Mouse (Mus musculus): ENCODE measurements at regions not wholly inside any gene's neighbourhood (a gene's known extent, or its start where the extent isn't known, plus 50 kb on each side); places are given as distances from the start of the nearest gene placed in this dataset.

DNA sequence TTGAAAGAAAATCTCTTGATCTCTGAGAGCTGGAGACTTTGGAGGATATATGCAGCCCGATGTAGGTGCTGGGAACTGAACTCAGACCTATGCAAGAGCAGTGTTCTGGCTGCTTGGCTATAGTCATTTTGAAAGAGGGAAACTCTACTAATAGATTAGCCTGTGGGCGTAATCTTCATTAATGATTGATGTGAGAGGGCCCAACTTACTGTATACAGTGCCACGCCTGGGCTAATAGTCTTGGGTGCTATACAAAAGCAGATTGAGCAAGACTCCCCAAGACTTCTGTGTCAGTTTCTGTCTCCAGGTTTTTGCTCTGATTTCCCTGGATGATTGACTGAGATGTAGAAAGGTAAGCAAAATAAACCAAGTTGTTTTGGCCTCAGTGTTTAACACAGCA lies 781.7 kb upstream of the Tbl1xr1 start:
- H3K4me2 ChIP-seq: no peak overlapping the region
- no peaks in the 10 kb centered on the region for H3K9me3 ChIP-seq (replicated peaks)
- no peaks in the 10 kb centered on the region for H3K27me3 ChIP-seq (replicated peaks)
- H3K36me3 ChIP-seq: no peaks in the 10 kb centered on the region
- H3K4me1 ChIP-seq (replicated peaks): 0 out of 2 replicates have a peak, but pooled peaks cover 3% of the 10 kb centered on the region
- no peak overlapping the region for H3K4me3 ChIP-seq
- no peak for ATAC-seq (ENCODE audit: insufficient number of reproducible peaks, low FRiP score)
- 75% methylated on average over 3 of the region's 3 CpGs for WGBS
- H3K9ac ChIP-seq: no peak overlapping the region
- no peak overlapping the region for H3K27ac ChIP-seq (ENCODE audit: poor library complexity, severe bottlenecking)

DNA sequence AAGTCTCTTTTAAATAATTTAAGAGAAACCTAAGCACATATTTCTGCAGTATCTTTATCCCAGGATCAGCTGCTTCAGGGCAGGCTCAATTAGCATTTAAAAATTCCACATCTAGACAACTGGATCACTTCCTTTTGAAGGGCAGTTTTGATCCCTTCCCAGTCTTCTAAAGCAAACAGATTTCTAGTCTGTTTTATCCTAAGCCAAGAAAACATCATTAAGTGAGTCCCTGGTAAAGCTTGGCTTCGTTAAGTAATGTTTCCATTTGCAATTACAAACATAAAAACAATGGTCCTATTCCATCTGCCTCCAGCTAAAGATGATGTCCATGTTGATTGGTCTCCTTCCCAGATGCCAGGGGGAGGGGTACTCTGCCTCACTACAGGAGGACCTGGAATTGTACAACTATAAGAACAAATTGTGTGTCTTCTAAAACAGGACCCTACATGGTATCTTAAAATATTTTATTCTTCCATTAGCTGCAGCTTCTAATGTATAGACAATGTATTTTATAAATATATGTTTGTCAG lies 779.8 kb upstream of the Tbl1xr1 start:
- Histone ChIP-seq H3K9ac (no peak overlapping the region), H3K27me3 (replicated peaks) (no peaks in the 10 kb centered on the region), H3K9me3 (replicated peaks) (no peaks in the 10 kb centered on the region), H3K4me3 (no peak overlapping the region), H3K27ac (ENCODE audit: poor library complexity, severe bottlenecking) (no peak overlapping the region), H3K4me2 (no peak overlapping the region), H3K36me3 (no peaks in the 10 kb centered on the region), H3K4me1 (replicated peaks) (0 out of 2 replicates have a peak, but pooled peaks cover 3% of the 10 kb centered on the region)
- WGBS: 35% methylated on average over 1 of the region's 1 CpGs
- no peak for ATAC-seq (ENCODE audit: insufficient number of reproducible peaks, low FRiP score)

- 62% methylated on average over 4 of the region's 4 CpGs for WGBS
- no peaks in the 10 kb centered on the region for H3K4me1 ChIP-seq (replicated peaks)
- no peaks in the 10 kb centered on the region for H3K36me3 ChIP-seq
- no peaks in the 10 kb centered on the region for H3K9me3 ChIP-seq (replicated peaks)
- H3K9ac ChIP-seq: no peak overlapping the region
- no peak overlapping the region for H3K4me3 ChIP-seq
- H3K27me3 ChIP-seq (replicated peaks): no peaks in the 10 kb centered on the region
- no peak for ATAC-seq (ENCODE audit: insufficient number of reproducible peaks, low FRiP score)
- no peak overlapping the region for H3K27ac ChIP-seq (ENCODE audit: poor library complexity, severe bottlenecking)
- H3K4me2 ChIP-seq: no peak overlapping the region
Observed at GRCm38 (mm10) chr3:21325329-21325896, 751.0 kb upstream of the Tbl1xr1 start.

- Histone ChIP-seq H3K9me3 (replicated peaks) (no peaks in the 10 kb centered on the region), H3K4me1 (replicated peaks) (no peaks in the 10 kb centered on the region), H3K9ac (no peak overlapping the region), H3K27me3 (replicated peaks) (no peaks in the 10 kb centered on the region), H3K27ac (ENCODE audit: poor library complexity, severe bottlenecking) (no peak overlapping the region), H3K4me2 (no peak overlapping the region), H3K36me3 (no peaks in the 10 kb centered on the region), H3K4me3 (no peak overlapping the region)
- no peak for ATAC-seq (ENCODE audit: insufficient number of reproducible peaks, low FRiP score)
Observed at GRCm38 (mm10) chr3:21341916-21342315, 734.5 kb upstream of the Tbl1xr1 start.

DNA sequence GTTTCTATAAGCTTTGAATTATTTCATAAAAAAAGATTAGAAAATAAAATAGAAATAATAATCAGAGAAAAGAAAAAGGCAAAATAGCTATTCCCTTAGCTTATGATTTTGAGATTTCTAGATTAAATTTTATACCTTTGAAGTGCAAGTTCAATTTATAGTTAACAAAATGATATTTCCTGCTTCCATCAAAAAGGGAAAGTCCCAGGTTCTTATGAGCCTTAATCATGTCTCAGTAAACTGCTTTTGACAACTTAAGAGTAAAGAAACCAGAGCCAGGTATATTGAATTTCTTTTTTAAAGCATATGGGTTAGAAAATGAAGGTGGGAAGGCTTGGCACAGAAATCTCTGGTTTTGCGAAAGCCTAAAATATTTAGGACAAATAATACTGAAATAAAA lies 733.4 kb upstream of the Tbl1xr1 start:
- H3K9me3 ChIP-seq (replicated peaks): no peaks in the 10 kb centered on the region
- 94% methylated on average over 1 of the region's 1 CpGs for WGBS
- no peak overlapping the region for H3K4me3 ChIP-seq
- no peaks in the 10 kb centered on the region for H3K4me1 ChIP-seq (replicated peaks)
- no peaks in the 10 kb centered on the region for H3K27me3 ChIP-seq (replicated peaks)
- H3K4me2 ChIP-seq: no peak overlapping the region
- no peaks in the 10 kb centered on the region for H3K36me3 ChIP-seq
- H3K27ac ChIP-seq (ENCODE audit: poor library complexity, severe bottlenecking): no peak overlapping the region
- no peak overlapping the region for H3K9ac ChIP-seq
- ATAC-seq (ENCODE audit: insufficient number of reproducible peaks, low FRiP score): no peak

DNA sequence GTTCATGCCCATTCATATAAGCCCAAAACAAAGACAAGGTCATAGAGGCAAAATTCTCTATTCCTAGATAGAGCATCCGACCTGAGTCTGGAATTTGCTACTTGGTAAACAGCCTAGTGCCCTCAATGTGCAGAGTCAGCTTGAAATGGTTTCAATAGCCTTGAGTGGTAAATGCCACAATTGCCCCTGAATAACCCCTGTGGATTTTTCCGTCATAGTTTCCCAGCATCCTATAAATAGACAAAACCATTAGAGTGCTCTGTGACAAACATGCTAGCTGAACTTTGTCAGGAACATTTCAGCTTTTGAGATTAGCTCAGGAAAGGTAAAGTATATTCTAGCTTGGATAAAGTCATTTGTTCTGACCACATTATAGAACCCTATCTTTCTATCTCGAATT lies 727.0 kb upstream of the Tbl1xr1 start:
- no peaks in the 10 kb centered on the region for H3K27me3 ChIP-seq (replicated peaks)
- H3K9ac ChIP-seq: no peak overlapping the region
- H3K4me1 ChIP-seq (replicated peaks): no peaks in the 10 kb centered on the region
- no peak for ATAC-seq (ENCODE audit: insufficient number of reproducible peaks, low FRiP score)
- H3K9me3 ChIP-seq (replicated peaks): no peaks in the 10 kb centered on the region
- H3K27ac ChIP-seq (ENCODE audit: poor library complexity, severe bottlenecking): no peak overlapping the region
- H3K36me3 ChIP-seq: no peaks in the 10 kb centered on the region
- no peak overlapping the region for H3K4me2 ChIP-seq
- H3K4me3 ChIP-seq: no peak overlapping the region
- 50% methylated on average over 3 of the region's 3 CpGs for WGBS

- H3K4me1 ChIP-seq (replicated peaks): 0 out of 2 replicates have a peak, but pooled peaks cover 3% of the 10 kb centered on the region
- H3K27ac ChIP-seq (ENCODE audit: poor library complexity, severe bottlenecking): no peak overlapping the region
- H3K9ac ChIP-seq: no peak overlapping the region
- 70% methylated on average over 3 of the region's 3 CpGs for WGBS
- no peak for ATAC-seq (ENCODE audit: insufficient number of reproducible peaks, low FRiP score)
- no peak overlapping the region for H3K4me3 ChIP-seq
- H3K4me2 ChIP-seq: no peak overlapping the region
- H3K27me3 ChIP-seq (replicated peaks): no peaks in the 10 kb centered on the region
- H3K36me3 ChIP-seq: no peaks in the 10 kb centered on the region
- H3K9me3 ChIP-seq (replicated peaks): no peaks in the 10 kb centered on the region
Observed at GRCm38 (mm10) chr3:21356150-21356549, 720.3 kb upstream of the Tbl1xr1 start.

GRCm38 (mm10) chr3:21356831-21357712 lies 719.4 kb upstream of the Tbl1xr1 start:
- no peaks in the 10 kb centered on the region for H3K9me3 ChIP-seq (replicated peaks)
- no peak overlapping the region for H3K27ac ChIP-seq (ENCODE audit: poor library complexity, severe bottlenecking)
- H3K4me2 ChIP-seq: no peak overlapping the region
- 72% methylated on average over 6 of the region's 6 CpGs for WGBS
- no peaks in the 10 kb centered on the region for H3K27me3 ChIP-seq (replicated peaks)
- H3K9ac ChIP-seq: no peak overlapping the region
- ATAC-seq (ENCODE audit: insufficient number of reproducible peaks, low FRiP score): no peak
- H3K36me3 ChIP-seq: no peaks in the 10 kb centered on the region
- H3K4me1 ChIP-seq (replicated peaks): 0 out of 2 replicates have a peak, but pooled peaks cover 3% of the 10 kb centered on the region
- no peak overlapping the region for H3K4me3 ChIP-seq

DNA sequence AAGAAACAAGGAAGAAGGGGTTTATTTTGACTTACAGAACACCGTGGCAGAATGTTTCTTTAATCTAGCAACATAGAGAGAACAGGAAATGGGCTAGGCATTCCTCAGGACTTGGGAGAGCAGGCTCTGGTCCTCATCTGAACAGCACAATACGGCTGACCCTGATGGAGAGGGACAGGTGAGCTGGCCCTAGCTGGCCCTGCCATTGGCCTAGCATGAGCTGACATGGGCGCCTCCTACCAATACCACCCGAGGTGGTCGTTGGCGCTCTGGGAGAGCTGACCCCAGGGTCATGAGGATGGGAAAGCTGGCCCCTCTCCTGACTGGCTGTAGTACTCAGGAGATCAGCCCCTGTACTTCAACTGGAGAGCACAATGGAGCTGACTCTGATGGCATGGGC lies 718.4 kb upstream of the Tbl1xr1 start:
- H3K4me2 ChIP-seq: no peak overlapping the region
- H3K4me1 ChIP-seq (replicated peaks): 0 out of 2 replicates have a peak, but pooled peaks cover 3% of the 10 kb centered on the region
- no peak for ATAC-seq (ENCODE audit: insufficient number of reproducible peaks, low FRiP score)
- H3K36me3 ChIP-seq: no peaks in the 10 kb centered on the region
- no peaks in the 10 kb centered on the region for H3K9me3 ChIP-seq (replicated peaks)
- H3K9ac ChIP-seq: no peak overlapping the region
- H3K27me3 ChIP-seq (replicated peaks): no peaks in the 10 kb centered on the region
- H3K27ac ChIP-seq (ENCODE audit: poor library complexity, severe bottlenecking): no peak overlapping the region
- no peak overlapping the region for H3K4me3 ChIP-seq
- WGBS: 79% methylated on average over 6 of the region's 6 CpGs

GRCm38 (mm10) chr3:21361069-21361468 lies 715.4 kb upstream of the Tbl1xr1 start:
- no peak overlapping the region for H3K4me2 ChIP-seq
- no peaks in the 10 kb centered on the region for H3K36me3 ChIP-seq
- H3K9me3 ChIP-seq (replicated peaks): no peaks in the 10 kb centered on the region
- H3K27me3 ChIP-seq (replicated peaks): no peaks in the 10 kb centered on the region
- no peak overlapping the region for H3K27ac ChIP-seq (ENCODE audit: poor library complexity, severe bottlenecking)
- 84% methylated on average over 3 of the region's 3 CpGs for WGBS
- no peak overlapping the region for H3K9ac ChIP-seq
- H3K4me1 ChIP-seq (replicated peaks): 0 out of 2 replicates have a peak, but pooled peaks cover 3% of the 10 kb centered on the region
- no peak for ATAC-seq (ENCODE audit: insufficient number of reproducible peaks, low FRiP score)
- H3K4me3 ChIP-seq: no peak overlapping the region

GRCm38 (mm10) chr3:21379816-21380215 lies 696.6 kb upstream of the Tbl1xr1 start:
- H3K4me3 ChIP-seq: no peak overlapping the region
- H3K36me3 ChIP-seq: no peaks in the 10 kb centered on the region
- H3K4me2 ChIP-seq: no peak overlapping the region
- H3K9me3 ChIP-seq (replicated peaks): 0 out of 2 replicates have a peak, but pooled peaks cover 4% of the 10 kb centered on the region
- H3K27ac ChIP-seq (ENCODE audit: poor library complexity, severe bottlenecking): no peak overlapping the region
- no peak overlapping the region for H3K9ac ChIP-seq
- no peak for ATAC-seq (ENCODE audit: insufficient number of reproducible peaks, low FRiP score)
- no peaks in the 10 kb centered on the region for H3K27me3 ChIP-seq (replicated peaks)
- WGBS: 90% methylated on average over 2 of the region's 2 CpGs
- no peaks in the 10 kb centered on the region for H3K4me1 ChIP-seq (replicated peaks)
